Mouse (Mus musculus): ENCODE results near the gene Atat1.

Atat1 gene

GRCm38 (mm10) chr17:35870884-35871696 is 38.8 kb downstream of the Atat1 start:
- peak; percentile 44 for DNase-seq

- DNase-seq, result no peak
Measured at GRCm38 (mm10) chr17:35870151-35870883, 39.6 kb downstream of the Atat1 start.

- peak; percentile 31 for DNase-seq
Measured at GRCm38 (mm10) chr17:35869346-35870067, 40.4 kb downstream of the Atat1 start.

GRCm38 (mm10) chr17:35868961-35869345 is 40.9 kb downstream of the Atat1 start:
- DNase-seq, result no peak

- no peak for DNase-seq
Measured at GRCm38 (mm10) chr17:35868165-35868820, 41.6 kb downstream of the Atat1 start.

- peak; percentile 30 for DNase-seq
Measured at GRCm38 (mm10) chr17:35866911-35867890, 42.7 kb downstream of the Atat1 start.

- no peak for DNase-seq
Measured at GRCm38 (mm10) chr17:35866281-35866831, 43.5 kb downstream of the Atat1 start.

GRCm38 (mm10) chr17:35865481-35866280 is 44.2 kb downstream of the Atat1 start, which contains the start of gene Ppp1r18:
Ppp1r18 (plus strand) TSS chr17:35865593.
- peak; percentile 93 for DNase-seq

- DNase-seq, result no peak
Measured at GRCm38 (mm10) chr17:35864832-35865353, 45.0 kb downstream of the Atat1 start.

GRCm38 (mm10) chr17:35861198-35861857 is 48.5 kb downstream of the Atat1 start, which contains the start of gene Nrm:
Nrm (plus strand) TSS chr17:35861318.
- DNase-seq, result peak; percentile 93

- DNase-seq, result no peak
Measured at GRCm38 (mm10) chr17:35860831-35861197, 49.1 kb downstream of the Atat1 start.

- no peak for DNase-seq
Measured at GRCm38 (mm10) chr17:35859835-35860234, 50.0 kb downstream of the Atat1 start.

- no peak for DNase-seq
Measured at GRCm38 (mm10) chr17:35859371-35859770, 50.5 kb downstream of the Atat1 start.

- no peak for DNase-seq
Measured at GRCm38 (mm10) chr17:35850974-35851373, 58.9 kb downstream of the Atat1 start.

GRCm38 (mm10) chr17:35848112-35848511 is 61.8 kb downstream of the Atat1 start:
- DNase-seq, result peak; percentile 57

All from retina, postnatal 1 day (tissue).